Comparison of ENCODE assay signal across 9 mouse cellular contexts in the genomic region with DNA sequence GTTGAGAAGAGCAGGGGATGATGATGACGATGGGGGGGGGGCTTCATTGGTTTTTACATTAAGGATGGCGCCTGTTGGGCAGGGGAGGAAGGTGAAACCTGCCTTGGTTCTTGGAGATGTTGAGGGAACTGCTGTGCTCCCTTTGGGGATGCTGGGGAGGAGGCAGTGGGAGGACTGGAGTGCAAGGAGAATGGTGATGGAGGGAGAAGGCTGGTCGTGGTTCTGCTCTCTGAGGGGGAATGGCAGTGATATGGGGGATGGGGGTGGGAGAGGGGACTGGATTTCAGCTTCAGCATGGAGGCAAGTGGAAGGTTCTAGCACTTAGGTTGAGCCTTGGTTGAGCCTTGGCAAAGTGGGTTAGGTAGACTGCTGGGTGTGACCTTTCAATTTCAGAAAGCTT. TPM values are rescaled to one million over a fixed set of nuclear protein-coding genes. Genes with fewer than 3 reads are reported as not detected.
DNase-seq lines count a peak whose midpoint lies in the region; ATAC-seq and TF ChIP-seq lines count a peak whose summit lies in the region.
"Had no signal": no experiment of that assay in that cellular context is flagged by ENCODE, and none has a peak within 500 bp of the region (broad histone marks: within the 10 kb centered on the region; RNA-seq: fewer than 3 reads in every experiment).

No protein-coding gene starts in this region.

- peaks cover 7% of the 10 kb centered on the region; the same call in 1 of the 2 replicates for H3K4me1 ChIP-seq in lung, adult 2 months (ENCODE audit: control insufficient read depth, insufficient read depth, low read length)
- H3K4me1 ChIP-seq in forebrain, embryonic 10.5 days = peaks cover 46% of the 10 kb centered on the region
- H3K4me1 ChIP-seq in limb, embryonic 11.5 days (ENCODE audit: control insufficient read depth, insufficient read depth, low read length) = no peaks in the 10 kb centered on the region
- no peaks in the 10 kb centered on the region for H3K4me1 ChIP-seq in neural tube, embryonic 15.5 days
- H3K4me1 ChIP-seq in thymus, adult 2 months (replicated peaks; ENCODE audit: control insufficient read depth, insufficient read depth, low read length) = no peaks in the 10 kb centered on the region

- peak overlapping the region; percentile 92 for H3K27ac ChIP-seq in forebrain, embryonic 10.5 days
- H3K27ac ChIP-seq in limb, embryonic 11.5 days (replicated peaks; ENCODE audit: low read depth, low read length) = no peak overlapping the region
- peak overlapping the region; percentile 86 for H3K27ac ChIP-seq in neural tube, embryonic 15.5 days (replicated peaks)
- no peak overlapping the region for H3K27ac ChIP-seq in thymus, adult 2 months (ENCODE audit: control insufficient read depth, insufficient read depth, low read length)

- no peak for DNase-seq in lung, adult 2 months
- no peak for DNase-seq in lung, adult 18-20 months
- DNase-seq in forebrain, embryonic 10.5 days (ENCODE audit: extremely low spot score, low spot score) = peak; percentile 14
- no peak for DNase-seq in limb, embryonic 11.5 days (ENCODE audit: low spot score)
- no peak for DNase-seq in natural killer cell, adult 2 months (ENCODE audit: low spot score in 2 of 2)
- no peak for DNase-seq in urinary bladder, postnatal 25 days (ENCODE audit: low spot score)
- no peak for DNase-seq in thymus, adult 2 months

- WGBS in lung, adult 2 months = 23% methylated on average over 3 of the region's 3 CpGs
- 21% methylated on average over 3 of the region's 3 CpGs for WGBS in forebrain, embryonic 10.5 days
- WGBS in limb, embryonic 11.5 days = 8% methylated on average over 3 of the region's 3 CpGs
- WGBS in neural tube, embryonic 15.5 days = 17% methylated on average over 3 of the region's 3 CpGs
- WGBS in thymus, adult 2 months = 49% methylated on average over 3 of the region's 3 CpGs

- peak overlapping the region; percentile 45 for H3K4me2 ChIP-seq in limb, embryonic 11.5 days (ENCODE audit: low read depth, severe bottlenecking)
- peak overlapping the region; percentile 54 for H3K4me2 ChIP-seq in neural tube, embryonic 15.5 days

- no peaks in the 10 kb centered on the region for H3K27me3 ChIP-seq in forebrain, embryonic 10.5 days (ENCODE audit: poor library complexity, severe bottlenecking)
- H3K27me3 ChIP-seq in limb, embryonic 11.5 days (ENCODE audit: control insufficient read depth, insufficient read depth, low read length) = no peaks in the 10 kb centered on the region
- H3K27me3 ChIP-seq in neural tube, embryonic 15.5 days (replicated peaks) = no peaks in the 10 kb centered on the region
- H3K27me3 ChIP-seq in thymus, adult 2 months (ENCODE audit: control insufficient read depth, insufficient read depth, low read length) = no peaks in the 10 kb centered on the region

- TF ChIP-seq POLR2A in lung, adult 2 months (IDR thresholded peaks at IDR 0.05; ENCODE audit: borderline replicate concordance, extremely low read depth, low read depth, low read length) = no peak
- TF ChIP-seq POLR2A in thymus, adult 2 months (IDR thresholded peaks at IDR 0.05; ENCODE audit: control insufficient read depth, extremely low read depth, insufficient read depth, low read length, poor library complexity) = no peak

- H3K9me3 ChIP-seq in forebrain, embryonic 10.5 days = no peaks in the 10 kb centered on the region
- H3K9me3 ChIP-seq in limb, embryonic 11.5 days (ENCODE audit: control insufficient read depth, low read length) = no peaks in the 10 kb centered on the region
- no peaks in the 10 kb centered on the region for H3K9me3 ChIP-seq in neural tube, embryonic 15.5 days (replicated peaks)

- no peak for ATAC-seq in limb, embryonic 11.5 days (ENCODE audit: insufficient number of reproducible peaks, low FRiP score, low TSS enrichment, low read depth)
- no peak for ATAC-seq in neural tube, embryonic 15.5 days (ENCODE audit: low FRiP score)
- ATAC-seq: activated CD4-positive, CD25-positive, alpha-beta regulatory T cell, adult 4 months had no signal

- no peaks in the 10 kb centered on the region for H3K36me3 ChIP-seq in forebrain, embryonic 10.5 days (replicated peaks)
- no peaks in the 10 kb centered on the region for H3K36me3 ChIP-seq in limb, embryonic 11.5 days (ENCODE audit: control insufficient read depth, insufficient read depth, low read length)
- H3K36me3 ChIP-seq in neural tube, embryonic 15.5 days = no peaks in the 10 kb centered on the region
- H3K36me3 ChIP-seq in thymus, adult 2 months (ENCODE audit: control insufficient read depth, insufficient read depth, low read length) = no peaks in the 10 kb centered on the region

- H3K4me3 ChIP-seq in lung, adult 2 months (replicated peaks; ENCODE audit: extremely low read depth, low read depth, low read length) = peak overlapping the region; percentile 80
- H3K4me3 ChIP-seq in forebrain, embryonic 10.5 days = peak overlapping the region; percentile 69
- peak overlapping the region; percentile 47 for H3K4me3 ChIP-seq in limb, embryonic 11.5 days (ENCODE audit: low read depth, low read length)
- peak overlapping the region; percentile 56 for H3K4me3 ChIP-seq in neural tube, embryonic 15.5 days (replicated peaks)
- H3K4me3 ChIP-seq in thymus, adult 2 months (ENCODE audit: control insufficient read depth, insufficient read depth, low read length) = no peak overlapping the region

- TF ChIP-seq CTCF in lung, adult 2 months (IDR thresholded peaks at IDR 0.05; ENCODE audit: insufficient read depth, low read length) = no peak
- TF ChIP-seq CTCF in thymus, adult 2 months (IDR thresholded peaks at IDR 0.05; ENCODE audit: borderline replicate concordance, control insufficient read depth, extremely low read depth, insufficient read depth, low read length, poor library complexity) = no peak

- H3K9ac ChIP-seq in limb, embryonic 11.5 days (ENCODE audit: low read length) = no peak overlapping the region
- H3K9ac ChIP-seq in neural tube, embryonic 15.5 days (replicated peaks) = peak overlapping the region; percentile 70; the same call in 1 of the 2 replicates

RNA-seq across cellular contexts. Expression of a gene that starts 0.8 kb away (rescaled TPM):
- polyA plus RNA-seq in lung, adult 2 months (2012; rRNA removed) = 559 and 762 TPM in 2 replicates
- polyA plus RNA-seq in forebrain, embryonic 10.5 days (2016; fragmentation: Nextera tagmentation; extraction: Ambion mirVana) = 81.2 and 88.9 TPM in 2 replicates
- polyA plus RNA-seq in limb, embryonic 11.5 days (2014; fragmentation: Nextera tagmentation; extraction: Ambion mirVana) = 52.0 and 53.4 TPM in 2 replicates
- polyA plus RNA-seq in neural tube, embryonic 15.5 days (2015; fragmentation: Nextera tagmentation; extraction: Ambion mirVana) = 189 and 222 TPM in 2 replicates
- 11.5 and 20.6 TPM in 2 replicates for polyA plus RNA-seq in thymus, adult 2 months (2012; rRNA removed)
- polyA plus RNA-seq: activated CD4-positive, CD25-positive, alpha-beta regulatory T cell, adult 4 months had no signal

Comparison
In these comparisons a context has a peak if more than half of its experiments do, and no peak if none do; other contexts are left out.
1. H3K27ac ChIP-seq: peak in forebrain, embryonic 10.5 days (single experiment) and neural tube, embryonic 15.5 days (single experiment); none in limb, embryonic 11.5 days (single experiment) and thymus, adult 2 months (single experiment).